Mouse (Mus musculus) CH12.LX (cell line): ENCODE measurements around the gene Prss29. TPM values are rescaled to one million over a fixed set of nuclear protein-coding genes. Genes with fewer than 3 reads are reported as not detected.

Experiments
- DNase-seq: peaks from one replicate; pipeline ENCODE4 v3.0.0-alpha.2; 2013; ENCODE audit errors: extremely low read depth
- H3K27ac ChIP-seq: 2 replicates; pipeline ENCODE4 v1.5.1; 2012; ENCODE audit warnings: low read depth, mild to moderate bottlenecking, control low read depth, moderate library complexity; ENCODE audit not compliant: insufficient read depth
- H3K27me3 ChIP-seq: replicated peaks from 2 replicates; pipeline ENCODE3; 2012; ENCODE audit warnings: inconsistent platforms
- H3K36me3 ChIP-seq, 2 experiments: replicated peaks in 1 of 2; 2 replicates each; pipeline versions ENCODE3 to v1.6.1; 2012; ENCODE audit warnings: inconsistent platforms in 1 of 2, low read length in 1 of 2, mild to moderate bottlenecking in 1 of 2, mixed read lengths in 1 of 2, moderate library complexity in 1 of 2; ENCODE audit not compliant: control insufficient read depth in 1 of 2, insufficient read depth in 1 of 2
- H3K4me1 ChIP-seq, 2 experiments: 2 replicates each; pipeline ENCODE4 v1.6.1; 2012; ENCODE audit warnings: inconsistent platforms in 1 of 2, moderate library complexity in 1 of 2; ENCODE audit not compliant: insufficient read depth in 2 of 2, control insufficient read depth in 1 of 2
- H3K4me2 ChIP-seq: 2 replicates; pipeline ENCODE4 v1.6.1; 2012; ENCODE audit warnings: low read depth, mild to moderate bottlenecking, control low read depth; ENCODE audit not compliant: poor library complexity, insufficient read depth, severe bottlenecking
- H3K4me3 ChIP-seq, 3 experiments: fragments of 150-350 bp in 1 of 3; sonication (generic) in 1 of 3; replicated peaks in 1 of 3; 2 replicates each; pipeline versions ENCODE3 to v1.5.1; 2011 to 2012; ENCODE audit warnings: low read depth in 2 of 3, low read length in 2 of 3, mild to moderate bottlenecking in 2 of 3, moderate library complexity in 2 of 3, control low read depth in 1 of 3, improper control_type of control experiment in 1 of 3, inconsistent platforms in 1 of 3, mixed read lengths in 1 of 3; ENCODE audit not compliant: poor library complexity in 1 of 3
- H3K79me2 ChIP-seq: replicated peaks from 2 replicates; pipeline ENCODE4 v1.6.1; 2012; ENCODE audit warnings: mild to moderate bottlenecking, moderate library complexity; ENCODE audit not compliant: control insufficient read depth, poor library complexity, insufficient read depth, severe bottlenecking; ENCODE audit errors: extremely low read depth
- H3K9ac ChIP-seq: 2 replicates; pipeline ENCODE4 v1.6.1; 2012; ENCODE audit warnings: low read depth, mild to moderate bottlenecking, control low read depth, moderate library complexity; ENCODE audit not compliant: insufficient read depth
- H3K9me3 ChIP-seq: replicated peaks from 2 replicates; pipeline ENCODE3; 2012; ENCODE audit warnings: low read length, inconsistent platforms, mixed read lengths
- CHD1 ChIP-seq: IDR thresholded peaks from 2 replicates; pipeline ENCODE4 v1.6.1; 2012; ENCODE audit warnings: low read depth, low read length, improper control_type of control experiment, inconsistent platforms
- ETS1 ChIP-seq: conservative IDR thresholded peaks from 2 replicates; pipeline ENCODE4 v1.6.1; 2012; ENCODE audit warnings: low read depth, mild to moderate bottlenecking, inconsistent platforms, low read length, improper control_type of control experiment, moderate library complexity
- GABPA ChIP-seq: IDR thresholded peaks from 2 replicates; pipeline ENCODE4 v1.6.1; 2012; ENCODE audit warnings: low read depth, low read length, improper control_type of control experiment, inconsistent platforms; ENCODE audit not compliant: insufficient replicate concordance
- IRF4 ChIP-seq: IDR thresholded peaks from 2 replicates; pipeline ENCODE4 v1.6.1; 2014; ENCODE audit warnings: low read depth, mild to moderate bottlenecking, inconsistent platforms, low read length, improper control_type of control experiment
- JUN ChIP-seq: IDR thresholded peaks from 2 replicates; pipeline ENCODE4 v1.6.1; 2011; ENCODE audit warnings: low read depth, mild to moderate bottlenecking, low read length, improper control_type of control experiment, moderate library complexity; ENCODE audit not compliant: insufficient read depth
- JUND ChIP-seq: conservative IDR thresholded peaks from 2 replicates; pipeline ENCODE4 v1.6.1; 2011; ENCODE audit warnings: low read depth, low read length, improper control_type of control experiment
- MAFK ChIP-seq: IDR thresholded peaks from 2 replicates; pipeline ENCODE4 v1.6.1; 2011; ENCODE audit warnings: low read length, improper control_type of control experiment; ENCODE audit not compliant: insufficient replicate concordance
- MEF2A ChIP-seq: IDR thresholded peaks from 2 replicates; pipeline ENCODE4 v1.6.1; 2014; ENCODE audit warnings: low read depth, mild to moderate bottlenecking, inconsistent platforms, low read length, improper control_type of control experiment, borderline replicate concordance
- NELFE ChIP-seq: IDR thresholded peaks from 2 replicates; pipeline ENCODE4 v1.6.1; 2011; ENCODE audit warnings: low read depth, low read length, improper control_type of control experiment
- POLR2A ChIP-seq: IDR thresholded peaks from 2 replicates; pipeline ENCODE4 v1.6.1; 2011; ENCODE audit warnings: low read depth, mild to moderate bottlenecking, improper control_type of control experiment, low read length
- POLR2AphosphoS2 ChIP-seq: IDR thresholded peaks from 2 replicates; pipeline ENCODE4 v1.6.1; 2011; ENCODE audit warnings: low read depth, low read length, improper control_type of control experiment
- RAD21 ChIP-seq: IDR thresholded peaks from 2 replicates; pipeline ENCODE4 v1.6.1; 2011; ENCODE audit warnings: low read depth, mild to moderate bottlenecking, low read length, improper control_type of control experiment, moderate library complexity
- RCOR1 ChIP-seq: conservative IDR thresholded peaks from 2 replicates; pipeline ENCODE4 v1.6.1; 2012; ENCODE audit warnings: low read depth, mild to moderate bottlenecking, inconsistent platforms, low read length, improper control_type of control experiment
- TBP ChIP-seq: conservative IDR thresholded peaks from 2 replicates; pipeline ENCODE4 v1.6.1; 2011; ENCODE audit warnings: low read depth, low read length, improper control_type of control experiment
- TCF12 ChIP-seq: IDR thresholded peaks from 2 replicates; pipeline ENCODE4 v1.6.1; 2014; ENCODE audit warnings: low read depth, mild to moderate bottlenecking, inconsistent platforms, low read length, improper control_type of control experiment
- ZC3H11A ChIP-seq: IDR thresholded peaks from 2 replicates; pipeline ENCODE4 v1.6.1; 2012; ENCODE audit warnings: low read depth, mild to moderate bottlenecking, inconsistent platforms, low read length, improper control_type of control experiment
- ZKSCAN1 ChIP-seq: IDR thresholded peaks from 2 replicates; pipeline ENCODE4 v1.6.1; 2012; ENCODE audit warnings: low read depth, inconsistent platforms, low read length, improper control_type of control experiment, borderline replicate concordance
- dilution Hi-C: fragments of 300-500 bp; cut with MboI; formaldehyde crosslinking; loops from 2 replicates; pipeline ENCODE4 v1.14.3; 2020; ENCODE audit warnings: low sequenced_read_pairs; ENCODE audit not compliant: extremely low pct_unique_long_range_greater_than_20kb, extremely low pct_ligation_motif_present
- in situ Hi-C: fragments of 300-500 bp; cut with MboI; formaldehyde crosslinking; loops from 3 replicates; pipeline ENCODE4 v1.14.3; 2019; ENCODE audit warnings: low sequenced_read_pairs, low pct_ligation_motif_present, low pct_unique_long_range_greater_than_20kb, mixed read lengths
- polyA plus RNA-seq: library from polyadenylated mRNA; unstranded; fragments of >175 nt; gene quantifications from 2 replicates; pipeline ENCODE4 v1.2.1, GENCODE M21; 2012; ENCODE audit warnings: low read depth; ENCODE audit not compliant: insufficient read length
- total RNA-seq, 2 experiments: library from RNA; depleted of rRNA; stranded (reverse); fragments of 300-350 nt in 1 of 2; fragments of >200 nt in 1 of 2; gene quantifications; 2 replicates each; pipeline ENCODE4 v1.2.3; 2012 to 2014

Gene Prss29
- total and polyA plus RNA-seq, 3 experiments: not detected

DNA sequence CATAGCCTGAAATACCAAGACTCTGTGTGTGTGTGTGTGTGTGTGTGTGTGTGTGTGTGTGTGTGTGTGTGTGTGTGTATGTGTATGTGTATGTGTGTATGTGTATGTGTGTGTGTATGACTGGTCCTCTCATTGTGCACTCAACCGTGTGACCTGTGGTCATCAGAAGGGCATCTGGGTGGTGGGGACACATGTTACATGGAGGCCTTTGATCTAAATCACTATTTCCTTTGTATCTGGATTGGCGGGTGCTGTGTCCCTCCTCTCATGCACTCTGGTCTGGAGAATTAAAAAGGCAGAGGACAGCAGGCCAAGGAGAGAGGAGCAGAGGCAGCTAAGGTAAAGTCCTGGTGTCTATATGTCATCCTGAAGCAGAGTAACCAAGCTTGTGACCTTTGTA, 47.6 kb downstream of the Prss29 start, which contains the start of gene Tpsb2:
Tpsb2 (plus strand) TSS at position 301 of the 400 bp plus-strand sequence.
- in situ Hi-C loops (no loop called here), dilution Hi-C loops (no loop called here)
- Histone ChIP-seq H3K79me2 (no peaks in the 10 kb centered on the region), H3K4me3 (no peak within 1 kb of the TSS), H3K9ac (no peak within 1 kb of the TSS), H3K9me3 (no peaks in the 10 kb centered on the region), H3K27me3 (peaks cover 89% of the 10 kb centered on the region), H3K27ac (no peak within 1 kb of the TSS), H3K4me1 (no peaks in the 10 kb centered on the region), H3K4me2 (no peak within 1 kb of the TSS), H3K36me3 (no peaks in the 10 kb centered on the region)
- TF ChIP-seq POLR2AphosphoS2: no peak
- no peak for DNase-seq

DNA sequence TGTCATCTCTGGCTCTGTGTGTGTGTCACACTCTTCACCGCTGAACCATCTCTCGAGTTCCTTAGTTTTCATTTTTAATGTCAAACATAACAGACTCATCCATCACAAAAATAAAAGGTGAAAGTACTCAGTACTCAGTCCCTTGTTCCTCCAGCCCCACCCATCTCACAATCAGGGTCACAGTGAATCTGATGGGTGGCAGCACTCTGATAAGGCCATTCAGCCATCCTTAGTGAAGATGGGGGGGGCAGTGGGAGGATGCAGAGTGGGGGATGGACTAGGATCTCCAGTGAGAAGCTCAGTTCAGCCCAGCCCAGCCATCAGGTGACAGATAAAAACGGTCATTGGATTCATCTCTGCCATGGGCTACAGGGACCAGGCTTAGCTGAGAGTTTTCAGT, 50.5 kb downstream of the Prss29 start, which contains the start of gene Tpsg1:
Tpsg1 (plus strand) TSS at position 301 of the 400 bp plus-strand sequence.
- Histone ChIP-seq H3K9me3 (no peaks in the 10 kb centered on the region), H3K79me2 (no peaks in the 10 kb centered on the region), H3K36me3 (no peaks in the 10 kb centered on the region), H3K27me3 (peaks cover 94% of the 10 kb centered on the region), H3K27ac (no peak within 1 kb of the TSS), H3K4me2 (no peak within 1 kb of the TSS), H3K4me1 (no peaks in the 10 kb centered on the region), H3K4me3 (no peak within 1 kb of the TSS), H3K9ac (no peak within 1 kb of the TSS)
- in situ Hi-C loops: no loop called here
- no peak for TF ChIP-seq RAD21
- TF ChIP-seq TBP: no peak
- no peak for TF ChIP-seq NELFE
- TF ChIP-seq ZC3H11A: no peak
- TF ChIP-seq POLR2A: no peak
- TF ChIP-seq ETS1: no peak
- no peak for TF ChIP-seq JUND
- no peak for TF ChIP-seq MAFK
- TF ChIP-seq MEF2A: no peak
- no peak for TF ChIP-seq RCOR1
- TF ChIP-seq TCF12: no peak
- TF ChIP-seq ZKSCAN1: no peak
- TF ChIP-seq CHD1: no peak
- TF ChIP-seq JUN: no peak
- no peak for TF ChIP-seq GABPA
- TF ChIP-seq IRF4: no peak
- no peak for DNase-seq
- dilution Hi-C loops: no loop called here

Other genes with a start within 250 kb of the Prss29 start
- 0.08 TPM in 1 of 2 replicates, not detected in the other for gene Tmem204, start 235.1 kb upstream of the Prss29 start, total RNA-seq (2012; rRNA removed)
- not detected in 2 replicates for gene Tmem204, start 235.1 kb upstream of the Prss29 start, total RNA-seq (2014; rRNA removed)
- gene Tmem204, start 235.1 kb upstream of the Prss29 start, polyA plus RNA-seq: 1.6 and 1.9 TPM in 2 replicates
- gene Telo2, start 202.7 kb upstream of the Prss29 start, total RNA-seq (2012; rRNA removed): 28.4 and 42.5 TPM in 2 replicates
- 25.5 and 27.9 TPM in 2 replicates for gene Telo2, start 202.7 kb upstream of the Prss29 start, total RNA-seq (2014; rRNA removed)
- gene Telo2, start 202.7 kb upstream of the Prss29 start, polyA plus RNA-seq: 34.9 and 38.8 TPM in 2 replicates
- not detected in 2 replicates for gene Ptx4, start 197.9 kb upstream of the Prss29 start, total RNA-seq (2012; rRNA removed)
- gene Ptx4, start 197.9 kb upstream of the Prss29 start, total RNA-seq (2014; rRNA removed): not detected in 2 replicates
- gene Ptx4, start 197.9 kb upstream of the Prss29 start, polyA plus RNA-seq: not detected in 2 replicates
- 11.6 and 12.6 TPM in 2 replicates for gene Clcn7, start 185.3 kb upstream of the Prss29 start, total RNA-seq (2012; rRNA removed)
- gene Clcn7, start 185.3 kb upstream of the Prss29 start, total RNA-seq (2014; rRNA removed): 8.3 and 8.6 TPM in 2 replicates
- 14.2 and 14.3 TPM in 2 replicates for gene Clcn7, start 185.3 kb upstream of the Prss29 start, polyA plus RNA-seq
- 0.04 and 0.08 TPM in 2 replicates for gene Ccdc154, start 156.2 kb upstream of the Prss29 start, total RNA-seq (2012; rRNA removed)
- gene Ccdc154, start 156.2 kb upstream of the Prss29 start, total RNA-seq (2014; rRNA removed): not detected in 2 replicates
- gene Ccdc154, start 156.2 kb upstream of the Prss29 start, polyA plus RNA-seq: not detected in 2 replicates
- not detected in 2 replicates for gene Gm38655, start 143.2 kb upstream of the Prss29 start, total RNA-seq (2012; rRNA removed)
- gene Gm38655, start 143.2 kb upstream of the Prss29 start, total RNA-seq (2014; rRNA removed): not detected in 2 replicates
- not detected in 2 replicates for gene Gm38655, start 143.2 kb upstream of the Prss29 start, polyA plus RNA-seq
- 18.7 and 22.3 TPM in 2 replicates for gene BC003965, start 134.1 kb upstream of the Prss29 start, total RNA-seq (2012; rRNA removed)
- 24.7 and 25.4 TPM in 2 replicates for gene BC003965, start 134.1 kb upstream of the Prss29 start, total RNA-seq (2014; rRNA removed)
- gene BC003965, start 134.1 kb upstream of the Prss29 start, polyA plus RNA-seq: 24.9 and 25.1 TPM in 2 replicates
- 11.4 and 12.0 TPM in 2 replicates for gene Unkl, start 130.3 kb upstream of the Prss29 start, total RNA-seq (2012; rRNA removed)
- 14.3 and 14.7 TPM in 2 replicates for gene Unkl, start 130.3 kb upstream of the Prss29 start, total RNA-seq (2014; rRNA removed)
- gene Unkl, start 130.3 kb upstream of the Prss29 start, polyA plus RNA-seq: 14.6 and 17.2 TPM in 2 replicates
- gene Gnptg, start 78.5 kb upstream of the Prss29 start, total RNA-seq (2012; rRNA removed): 24.0 and 27.0 TPM in 2 replicates
- 20.7 and 22.1 TPM in 2 replicates for gene Gnptg, start 78.5 kb upstream of the Prss29 start, total RNA-seq (2014; rRNA removed)
- gene Gnptg, start 78.5 kb upstream of the Prss29 start, polyA plus RNA-seq: 24.5 and 28.0 TPM in 2 replicates
- gene Tsr3, start 78.5 kb upstream of the Prss29 start, total RNA-seq (2012; rRNA removed): 38.7 and 40.0 TPM in 2 replicates
- 38.3 and 40.8 TPM in 2 replicates for gene Tsr3, start 78.5 kb upstream of the Prss29 start, total RNA-seq (2014; rRNA removed)
- 42.3 and 52.8 TPM in 2 replicates for gene Tsr3, start 78.5 kb upstream of the Prss29 start, polyA plus RNA-seq
- 0.08 and 0.21 TPM in 2 replicates for gene Baiap3, start 62.3 kb upstream of the Prss29 start, total RNA-seq (2012; rRNA removed)
- not detected in 2 replicates for gene Baiap3, start 62.3 kb upstream of the Prss29 start, total RNA-seq (2014; rRNA removed)
- gene Baiap3, start 62.3 kb upstream of the Prss29 start, polyA plus RNA-seq: 0.19 and 0.25 TPM in 2 replicates
- 356 and 455 TPM in 2 replicates for gene Ube2i, start 44.0 kb upstream of the Prss29 start, total RNA-seq (2012; rRNA removed)
- gene Ube2i, start 44.0 kb upstream of the Prss29 start, total RNA-seq (2014; rRNA removed): 731 and 764 TPM in 2 replicates
- 417 and 578 TPM in 2 replicates for gene Ube2i, start 44.0 kb upstream of the Prss29 start, polyA plus RNA-seq
- gene Prss34, start 20.3 kb upstream of the Prss29 start, total RNA-seq (2012; rRNA removed): 0.34 TPM in 1 of 2 replicates, not detected in the other
- gene Prss34, start 20.3 kb upstream of the Prss29 start, total RNA-seq (2014; rRNA removed): not detected in 2 replicates
- not detected in 2 replicates for gene Prss34, start 20.3 kb upstream of the Prss29 start, polyA plus RNA-seq
- not detected in 2 replicates for gene Prss28, start 10.0 kb upstream of the Prss29 start, total RNA-seq (2012; rRNA removed)
- not detected in 2 replicates for gene Prss28, start 10.0 kb upstream of the Prss29 start, total RNA-seq (2014; rRNA removed)
- not detected in 2 replicates for gene Prss28, start 10.0 kb upstream of the Prss29 start, polyA plus RNA-seq
- not detected in 2 replicates for gene Tpsab1, start 26.9 kb downstream of the Prss29 start, total RNA-seq (2012; rRNA removed)
- gene Tpsab1, start 26.9 kb downstream of the Prss29 start, total RNA-seq (2014; rRNA removed): not detected in 2 replicates
- not detected in 2 replicates for gene Tpsab1, start 26.9 kb downstream of the Prss29 start, polyA plus RNA-seq
- gene Tpsb2, start 47.7 kb downstream of the Prss29 start, total RNA-seq (2012; rRNA removed): not detected in 2 replicates
- not detected in 2 replicates for gene Tpsb2, start 47.7 kb downstream of the Prss29 start, total RNA-seq (2014; rRNA removed)
- gene Tpsb2, start 47.7 kb downstream of the Prss29 start, polyA plus RNA-seq: not detected in 2 replicates
- gene Tpsg1, start 50.6 kb downstream of the Prss29 start, total RNA-seq (2012; rRNA removed): not detected in 2 replicates
- gene Tpsg1, start 50.6 kb downstream of the Prss29 start, total RNA-seq (2014; rRNA removed): not detected in 2 replicates
- not detected in 2 replicates for gene Tpsg1, start 50.6 kb downstream of the Prss29 start, polyA plus RNA-seq
- gene Cacna1h, start 115.1 kb downstream of the Prss29 start, total RNA-seq (2012; rRNA removed): 0.21 TPM in 1 of 2 replicates, not detected in the other
- gene Cacna1h, start 115.1 kb downstream of the Prss29 start, total RNA-seq (2014; rRNA removed): 0.04 and 0.08 TPM in 2 replicates
- 0.21 and 0.49 TPM in 2 replicates for gene Cacna1h, start 115.1 kb downstream of the Prss29 start, polyA plus RNA-seq
- not detected in 2 replicates for gene Tekt4, start 136.0 kb downstream of the Prss29 start, total RNA-seq (2012; rRNA removed)
- gene Tekt4, start 136.0 kb downstream of the Prss29 start, total RNA-seq (2014; rRNA removed): not detected in 2 replicates
- not detected in 2 replicates for gene Tekt4, start 136.0 kb downstream of the Prss29 start, polyA plus RNA-seq
- 0.17 and 0.38 TPM in 2 replicates for gene Sstr5, start 178.6 kb downstream of the Prss29 start, total RNA-seq (2012; rRNA removed)
- 0.08 and 0.35 TPM in 2 replicates for gene Sstr5, start 178.6 kb downstream of the Prss29 start, total RNA-seq (2014; rRNA removed)
- 1.9 and 2.4 TPM in 2 replicates for gene Sstr5, start 178.6 kb downstream of the Prss29 start, polyA plus RNA-seq